ENCODE assay signal across 12 mouse cellular contexts in genomic region chr6:15120916-15121315, GRCm38 (mm10).
DNase-seq lines count a peak whose midpoint lies in the region; ATAC-seq lines count a peak whose summit lies in the region.
"Had no signal": no experiment of that assay in that cellular context is flagged by ENCODE, and none has a peak within 500 bp of the region (broad histone marks: within the 10 kb centered on the region; RNA-seq: fewer than 3 reads in every experiment).

No protein-coding gene starts in this region.

- H3K4me1 ChIP-seq in hindbrain, embryonic 11.5 days (replicated peaks; ENCODE audit: control insufficient read depth, insufficient read depth, low read length), result no peaks in the 10 kb centered on the region
- no peaks in the 10 kb centered on the region for H3K4me1 ChIP-seq in hindbrain, embryonic 10.5 days (replicated peaks)
- no peaks in the 10 kb centered on the region for H3K4me1 ChIP-seq in forebrain, embryonic 12.5 days
- H3K4me1 ChIP-seq in hindbrain, embryonic 15.5 days (replicated peaks), result no peaks in the 10 kb centered on the region
- no peaks in the 10 kb centered on the region for H3K4me1 ChIP-seq in neural tube, embryonic 15.5 days
- H3K4me1 ChIP-seq: limb, embryonic 15.5 days had no signal

- H3K27ac ChIP-seq in hindbrain, embryonic 11.5 days (ENCODE audit: low read depth, low read length), result no peak overlapping the region
- no peak overlapping the region for H3K27ac ChIP-seq in hindbrain, embryonic 10.5 days
- no peak overlapping the region for H3K27ac ChIP-seq in forebrain, embryonic 12.5 days
- H3K27ac ChIP-seq in hindbrain, embryonic 15.5 days (replicated peaks), result no peak overlapping the region
- no peak overlapping the region for H3K27ac ChIP-seq in neural tube, embryonic 15.5 days (replicated peaks)
- H3K27ac ChIP-seq: limb, embryonic 15.5 days had no signal

- no peaks in the 10 kb centered on the region for H3K27me3 ChIP-seq in hindbrain, embryonic 11.5 days (ENCODE audit: control insufficient read depth, insufficient read depth, low read length)
- no peaks in the 10 kb centered on the region for H3K27me3 ChIP-seq in hindbrain, embryonic 10.5 days (ENCODE audit: insufficient read depth, poor library complexity, severe bottlenecking)
- H3K27me3 ChIP-seq in forebrain, embryonic 12.5 days, result no peaks in the 10 kb centered on the region
- no peaks in the 10 kb centered on the region for H3K27me3 ChIP-seq in hindbrain, embryonic 15.5 days
- no peaks in the 10 kb centered on the region for H3K27me3 ChIP-seq in neural tube, embryonic 15.5 days (replicated peaks)
- H3K27me3 ChIP-seq: limb, embryonic 15.5 days had no signal

- H3K4me3 ChIP-seq in hindbrain, embryonic 11.5 days (ENCODE audit: low read depth, low read length), result no peak overlapping the region
- H3K4me3 ChIP-seq in hindbrain, embryonic 10.5 days, result no peak overlapping the region
- no peak overlapping the region for H3K4me3 ChIP-seq in forebrain, embryonic 12.5 days (replicated peaks)
- no peak overlapping the region for H3K4me3 ChIP-seq in hindbrain, embryonic 15.5 days
- H3K4me3 ChIP-seq in neural tube, embryonic 15.5 days (replicated peaks), result no peak overlapping the region
- H3K4me3 ChIP-seq: limb, embryonic 15.5 days had no signal

- DNase-seq in hindbrain, embryonic 11.5 days (ENCODE audit: low spot score), result peak; percentile 10
- DNase-seq in hindbrain, embryonic 10.5 days (ENCODE audit: low spot score), result no peak
- DNase-seq in left cerebral cortex, adult 9 months (ENCODE audit: low spot score in 2 of 2), result no peak
- no peak for DNase-seq in right cerebral cortex, postnatal 4 days
- DNase-seq: adrenal gland, adult 8-10 months; gastrocnemius, postnatal 25 days; heart, postnatal 4 days; kidney, postnatal 10 days had no signal

- no peaks in the 10 kb centered on the region for H3K9me3 ChIP-seq in hindbrain, embryonic 11.5 days (ENCODE audit: control insufficient read depth, low read length)
- H3K9me3 ChIP-seq in hindbrain, embryonic 10.5 days, result no peaks in the 10 kb centered on the region
- no peaks in the 10 kb centered on the region for H3K9me3 ChIP-seq in forebrain, embryonic 12.5 days
- H3K9me3 ChIP-seq in hindbrain, embryonic 15.5 days, result no peaks in the 10 kb centered on the region
- no peaks in the 10 kb centered on the region for H3K9me3 ChIP-seq in neural tube, embryonic 15.5 days (replicated peaks)
- H3K9me3 ChIP-seq: limb, embryonic 15.5 days had no signal

- peak; percentile 71; the same call in 1 of the 2 replicates for ATAC-seq in hindbrain, embryonic 11.5 days (ENCODE audit: low FRiP score)
- ATAC-seq in forebrain, embryonic 12.5 days (ENCODE audit: low FRiP score), result peak; percentile 72
- peak; percentile 77; the same call in 1 of the 2 replicates for ATAC-seq in hindbrain, embryonic 15.5 days (ENCODE audit: low FRiP score, low read depth)
- peak; percentile 76 for ATAC-seq in neural tube, embryonic 15.5 days (ENCODE audit: low FRiP score)

- H3K36me3 ChIP-seq in hindbrain, embryonic 11.5 days (ENCODE audit: control insufficient read depth, insufficient read depth, low read length), result no peaks in the 10 kb centered on the region
- H3K36me3 ChIP-seq in hindbrain, embryonic 10.5 days, result no peaks in the 10 kb centered on the region
- no peaks in the 10 kb centered on the region for H3K36me3 ChIP-seq in forebrain, embryonic 12.5 days (replicated peaks)
- H3K36me3 ChIP-seq in hindbrain, embryonic 15.5 days, result no peaks in the 10 kb centered on the region
- no peaks in the 10 kb centered on the region for H3K36me3 ChIP-seq in neural tube, embryonic 15.5 days
- H3K36me3 ChIP-seq: limb, embryonic 15.5 days had no signal

- WGBS in hindbrain, embryonic 11.5 days, result 68% methylated on average over 5 of the region's 5 CpGs
- WGBS in hindbrain, embryonic 10.5 days, result 68% methylated on average over 5 of the region's 5 CpGs
- WGBS in forebrain, embryonic 12.5 days, result 69% methylated on average over 5 of the region's 5 CpGs
- 51% methylated on average over 5 of the region's 5 CpGs for WGBS in hindbrain, embryonic 15.5 days
- WGBS in neural tube, embryonic 15.5 days, result 61% methylated on average over 5 of the region's 5 CpGs

- H3K9ac ChIP-seq in hindbrain, embryonic 11.5 days (ENCODE audit: low read depth, low read length), result no peak overlapping the region
- no peak overlapping the region for H3K9ac ChIP-seq in forebrain, embryonic 12.5 days
- H3K9ac ChIP-seq in hindbrain, embryonic 15.5 days, result no peak overlapping the region
- no peak overlapping the region for H3K9ac ChIP-seq in neural tube, embryonic 15.5 days (replicated peaks)
- H3K9ac ChIP-seq: limb, embryonic 15.5 days had no signal

- no peak overlapping the region for H3K4me2 ChIP-seq in hindbrain, embryonic 11.5 days (replicated peaks; ENCODE audit: low read depth, low read length)
- no peak overlapping the region for H3K4me2 ChIP-seq in forebrain, embryonic 12.5 days
- H3K4me2 ChIP-seq in hindbrain, embryonic 15.5 days, result no peak overlapping the region
- H3K4me2 ChIP-seq in neural tube, embryonic 15.5 days, result no peak overlapping the region
- H3K4me2 ChIP-seq: limb, embryonic 15.5 days had no signal
